Mouse (Mus musculus): ENCODE data around the gene Mab21l1. TPM values are rescaled to one million over a fixed set of nuclear protein-coding genes. Genes with fewer than 3 reads are reported as not detected.

Gene Mab21l1
- polyA plus RNA-seq, 1 experiment from 2014 or later = 9.9 TPM

DNA sequence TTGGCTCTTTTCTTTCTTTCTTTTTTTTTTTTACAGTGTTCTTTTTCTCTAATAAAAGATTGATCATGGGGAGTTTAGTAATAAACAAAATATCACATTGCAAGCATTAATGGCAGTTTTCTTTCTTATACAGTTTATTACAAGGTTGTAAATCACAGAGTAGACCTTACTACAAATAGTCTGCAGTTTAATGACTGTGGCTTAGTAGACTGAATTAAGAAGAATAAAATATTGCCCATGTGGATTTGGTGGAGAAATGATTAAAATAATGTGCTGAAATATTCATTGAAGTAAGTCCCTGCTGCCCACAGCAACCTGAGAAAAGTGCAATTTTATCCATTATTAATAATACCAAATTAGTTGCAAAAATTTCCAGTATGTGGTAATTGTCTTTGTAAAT, 37.3 kb downstream of the Mab21l1 start:
- Histone ChIP-seq H3K27me3 (replicated peaks) (no peaks in the 10 kb centered on the region), H3K4me1 (no peaks in the 10 kb centered on the region), H3K4me3 (replicated peaks) (no peak overlapping the region), H3K4me2 (no peak overlapping the region), H3K36me3 (no peaks in the 10 kb centered on the region), H3K9me3 (no peaks in the 10 kb centered on the region), H3K27ac (no peak overlapping the region), H3K9ac (no peak overlapping the region)
- ATAC-seq (ENCODE audit: insufficient read depth, low FRiP score, low read depth) = no peak

DNA sequence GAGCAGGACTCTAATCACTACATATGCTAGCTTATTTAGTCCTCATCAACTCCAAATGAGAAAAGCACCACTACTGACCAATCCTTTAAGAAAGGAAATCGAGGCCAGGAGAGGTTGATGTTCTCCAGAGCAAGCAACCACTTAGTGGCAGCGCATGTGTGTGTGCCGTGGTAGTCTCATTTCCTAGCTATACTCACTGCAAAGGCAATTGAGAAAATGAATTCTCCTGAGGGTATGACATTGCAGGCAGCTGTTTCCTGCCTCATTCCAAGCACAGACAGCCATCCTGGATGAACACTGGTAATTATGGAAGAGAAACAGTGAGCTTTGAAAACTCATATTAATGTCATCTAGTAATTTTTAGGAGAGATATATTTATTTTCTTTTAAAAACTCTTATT, 42.6 kb downstream of the Mab21l1 start:
- Histone ChIP-seq H3K9ac (no peak overlapping the region), H3K9me3 (no peaks in the 10 kb centered on the region), H3K27me3 (replicated peaks) (no peaks in the 10 kb centered on the region), H3K36me3 (no peaks in the 10 kb centered on the region), H3K27ac (no peak overlapping the region), H3K4me3 (replicated peaks) (no peak overlapping the region), H3K4me2 (no peak overlapping the region), H3K4me1 (no peaks in the 10 kb centered on the region; the same call in 1 of the 2 replicates)
- 68% methylated on average over 3 of the region's 3 CpGs for WGBS
- no peak for ATAC-seq (ENCODE audit: insufficient read depth, low FRiP score, low read depth)

DNA sequence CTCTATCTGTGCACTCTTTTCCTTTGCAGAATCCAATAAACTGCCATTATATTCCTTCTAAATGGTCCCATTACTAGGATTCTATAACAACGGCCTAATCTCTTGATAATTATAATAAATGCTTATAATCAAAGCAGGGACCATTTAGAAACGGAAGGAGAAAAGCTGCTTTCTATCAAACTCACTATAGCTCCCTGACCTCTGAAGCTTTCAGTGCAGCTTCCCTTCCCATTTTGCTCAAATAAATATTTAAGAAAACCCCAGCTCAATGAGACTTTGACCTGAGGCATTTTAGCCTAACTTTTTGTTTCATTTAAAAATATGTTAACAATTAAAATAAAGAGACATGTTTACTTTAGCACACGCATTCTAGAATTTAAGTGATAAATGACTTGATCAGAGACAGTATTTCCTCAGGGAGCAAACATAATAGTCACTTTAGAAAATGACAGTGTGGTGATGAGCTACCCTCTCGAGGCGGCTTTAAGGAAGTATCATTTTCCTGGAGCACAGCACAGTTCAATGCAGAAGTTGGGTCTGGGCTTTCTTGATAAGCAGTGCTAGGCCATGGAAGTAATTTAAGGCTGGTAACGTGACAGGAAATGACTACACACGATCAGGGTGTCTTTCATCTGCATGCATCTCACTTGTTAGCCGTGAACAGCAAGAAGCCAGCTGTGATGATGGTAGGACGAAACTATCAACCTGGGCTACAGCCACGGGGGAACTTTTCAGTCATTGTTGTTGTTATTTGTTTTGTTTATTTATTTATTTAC, 46.4 kb downstream of the Mab21l1 start:
- no peaks in the 10 kb centered on the region; the same call in 1 of the 2 replicates for H3K4me1 ChIP-seq
- no peaks in the 10 kb centered on the region for H3K36me3 ChIP-seq
- H3K27ac ChIP-seq = peak overlapping the region; percentile 31; the same call in 1 of the 2 replicates
- no peaks in the 10 kb centered on the region for H3K27me3 ChIP-seq (replicated peaks)
- H3K9ac ChIP-seq = no peak overlapping the region
- no peak overlapping the region for H3K4me3 ChIP-seq (replicated peaks)
- WGBS = 26% methylated on average over 10 of the region's 10 CpGs
- no peak overlapping the region for H3K4me2 ChIP-seq
- peak; percentile 35; the same call in 1 of the 2 replicates for ATAC-seq (ENCODE audit: insufficient read depth, low FRiP score, low read depth)
- H3K9me3 ChIP-seq = no peaks in the 10 kb centered on the region

DNA sequence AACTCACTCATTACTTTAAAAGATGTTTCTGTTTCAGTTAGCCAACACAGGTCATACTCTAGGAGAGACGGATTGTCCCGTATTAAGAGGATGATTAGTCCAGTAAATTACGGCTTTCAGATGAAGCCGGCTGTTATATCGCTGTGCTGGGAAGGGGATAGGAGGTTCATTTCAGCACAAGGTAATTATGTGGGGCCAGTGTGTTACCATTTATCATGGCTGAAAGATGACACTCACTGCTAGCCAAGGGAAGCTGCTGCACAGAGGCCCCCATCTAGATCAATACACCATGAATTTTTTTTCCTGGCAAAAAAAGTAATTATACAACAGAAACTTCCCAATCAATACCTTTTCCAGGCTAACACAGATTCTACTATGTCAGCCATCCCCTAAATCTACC, 47.9 kb downstream of the Mab21l1 start:
- no peak for ATAC-seq (ENCODE audit: insufficient read depth, low FRiP score, low read depth)
- no peaks in the 10 kb centered on the region for H3K27me3 ChIP-seq (replicated peaks)
- H3K4me2 ChIP-seq = no peak overlapping the region
- no peaks in the 10 kb centered on the region; the same call in 1 of the 2 replicates for H3K4me1 ChIP-seq
- H3K9me3 ChIP-seq = no peaks in the 10 kb centered on the region
- no peak overlapping the region for H3K4me3 ChIP-seq (replicated peaks)
- no peak overlapping the region for H3K9ac ChIP-seq
- WGBS = 53% methylated on average over 5 of the region's 5 CpGs
- H3K36me3 ChIP-seq = no peaks in the 10 kb centered on the region
- no peak overlapping the region for H3K27ac ChIP-seq

Data from stomach, embryonic 15.5 days (tissue).